Mouse (Mus musculus): ENCODE results near the gene Mpzl2. TPM values are rescaled to one million over a fixed set of nuclear protein-coding genes. Genes with fewer than 3 reads are reported as not detected.

Gene Mpzl2
- 28.8 and 30.3 TPM in 2 replicates for polyA plus RNA-seq (2012; rRNA removed)

GRCm38 (mm10) chr9:45039499-45039898 is at the start of gene Mpzl2:
TSS of gene Mpzl2 (plus strand) at chr9:45039799.
- DNase-seq (ENCODE audit: low read depth) = no peak

- no peak for DNase-seq (ENCODE audit: low read depth)
Observed at GRCm38 (mm10) chr9:44991821-44992220, 47.8 kb upstream of the Mpzl2 start.

- no peak for DNase-seq (ENCODE audit: low read depth)
Observed at GRCm38 (mm10) chr9:44992271-44992670, 47.3 kb upstream of the Mpzl2 start.

- DNase-seq (ENCODE audit: low read depth) = no peak
Observed at GRCm38 (mm10) chr9:44993268-44993667, 46.3 kb upstream of the Mpzl2 start.

GRCm38 (mm10) chr9:44994962-44995361 is 44.6 kb upstream of the Mpzl2 start:
- no peak for DNase-seq (ENCODE audit: low read depth)

- DNase-seq (ENCODE audit: low read depth) = no peak
Observed at GRCm38 (mm10) chr9:44996590-44996989, 43.0 kb upstream of the Mpzl2 start.

- no peak for DNase-seq (ENCODE audit: low read depth)
Observed at GRCm38 (mm10) chr9:44998138-44998537, 41.5 kb upstream of the Mpzl2 start.

GRCm38 (mm10) chr9:44999171-44999570 is 40.4 kb upstream of the Mpzl2 start:
- DNase-seq (ENCODE audit: low read depth) = no peak

- DNase-seq (ENCODE audit: low read depth) = no peak
Observed at GRCm38 (mm10) chr9:44999776-45000175, 39.8 kb upstream of the Mpzl2 start.

- no peak for DNase-seq (ENCODE audit: low read depth)
Observed at GRCm38 (mm10) chr9:45000249-45000648, 39.4 kb upstream of the Mpzl2 start.

- DNase-seq (ENCODE audit: low read depth) = no peak
Observed at GRCm38 (mm10) chr9:45007404-45007803, 32.2 kb upstream of the Mpzl2 start.

- no peak for DNase-seq (ENCODE audit: low read depth)
Observed at GRCm38 (mm10) chr9:45008342-45008741, 31.3 kb upstream of the Mpzl2 start.

- DNase-seq (ENCODE audit: low read depth) = no peak
Observed at GRCm38 (mm10) chr9:45009180-45010078, 30.2 kb upstream of the Mpzl2 start, which contains the start of gene Cd3e. TSS of gene Cd3e (minus strand) at chr9:45009627.

- no peak for DNase-seq (ENCODE audit: low read depth)
Observed at GRCm38 (mm10) chr9:45010461-45010860, 29.1 kb upstream of the Mpzl2 start.

GRCm38 (mm10) chr9:45011291-45011690 is 28.3 kb upstream of the Mpzl2 start:
- DNase-seq (ENCODE audit: low read depth) = no peak

- no peak for DNase-seq (ENCODE audit: low read depth)
Observed at GRCm38 (mm10) chr9:45014879-45015278, 24.7 kb upstream of the Mpzl2 start.

- DNase-seq (ENCODE audit: low read depth) = no peak
Observed at GRCm38 (mm10) chr9:45015841-45016240, 23.8 kb upstream of the Mpzl2 start.

GRCm38 (mm10) chr9:45018031-45018430 is 21.6 kb upstream of the Mpzl2 start:
- DNase-seq (ENCODE audit: low read depth) = no peak

GRCm38 (mm10) chr9:45022800-45023199 is 16.8 kb upstream of the Mpzl2 start:
- DNase-seq (ENCODE audit: low read depth) = no peak

- DNase-seq (ENCODE audit: low read depth) = no peak
Observed at GRCm38 (mm10) chr9:45023638-45024037, 16.0 kb upstream of the Mpzl2 start.

- peak; percentile 65 for DNase-seq (ENCODE audit: low read depth)
Observed at GRCm38 (mm10) chr9:45024187-45024586, 15.4 kb upstream of the Mpzl2 start.

- peak; percentile 84 for DNase-seq (ENCODE audit: low read depth)
Observed at GRCm38 (mm10) chr9:45027376-45027775, 12.2 kb upstream of the Mpzl2 start.

GRCm38 (mm10) chr9:45030341-45030740 is 9.3 kb upstream of the Mpzl2 start:
- no peak for DNase-seq (ENCODE audit: low read depth)
